Mouse (Mus musculus): ENCODE data around the gene Lpp.

- TF ChIP-seq CTCF (IDR thresholded peaks at IDR 0.05; ENCODE audit: control insufficient read depth, insufficient read depth, insufficient replicate concordance, low read depth, low read length) (no peak), POLR2A (IDR thresholded peaks at IDR 0.05; ENCODE audit: control insufficient read depth, low read depth, low read length) (no peak)
Observed at GRCm38 (mm10) chr16:25024591-25024990, 631.3 kb downstream of the Lpp start.

Measured in testis, adult 2 months (tissue).